Mouse (Mus musculus) thymus, adult 2 months (tissue): ENCODE results near the gene ccdc198. TPM values are rescaled to one million over a fixed set of nuclear protein-coding genes. Genes with fewer than 3 reads are reported as not detected.

Source experiments
- DNase-seq: peaks from one replicate; pipeline ENCODE4 v3.0.0; 2021
- H3K27ac ChIP-seq: fragments of 200-500 bp; 2 replicates; pipeline ENCODE4 v1.5.1; 2012; ENCODE audit warnings: low read length, control low read depth; ENCODE audit not compliant: control insufficient read depth, insufficient read depth
- H3K27me3 ChIP-seq: fragments of 200-500 bp; 2 replicates; pipeline ENCODE4 v1.6.1; 2012; ENCODE audit warnings: mild to moderate bottlenecking, low read length, moderate library complexity, mixed read lengths; ENCODE audit not compliant: control insufficient read depth, insufficient read depth
- H3K36me3 ChIP-seq: fragments of 200-500 bp; 2 replicates; pipeline ENCODE4 v1.6.1; 2012; ENCODE audit warnings: mild to moderate bottlenecking, low read length, moderate library complexity; ENCODE audit not compliant: control insufficient read depth, insufficient read depth
- H3K4me1 ChIP-seq: fragments of 200-500 bp; replicated peaks from 2 replicates; pipeline ENCODE4 v1.6.1; 2012; ENCODE audit warnings: low read length; ENCODE audit not compliant: control insufficient read depth, insufficient read depth
- H3K4me3 ChIP-seq: fragments of 200-500 bp; 2 replicates; pipeline ENCODE4 v1.5.1; 2012; ENCODE audit warnings: mild to moderate bottlenecking, low read length, control low read depth, moderate library complexity; ENCODE audit not compliant: control insufficient read depth, insufficient read depth
- CTCF ChIP-seq: fragments of 200-500 bp; IDR thresholded peaks from 2 replicates; pipeline ENCODE4 v1.5.1; 2012; ENCODE audit warnings: mild to moderate bottlenecking, control low read depth, low read length, moderate library complexity, borderline replicate concordance; ENCODE audit not compliant: control insufficient read depth, poor library complexity, insufficient read depth; ENCODE audit errors: extremely low read depth
- POLR2A ChIP-seq: fragments of 200-500 bp; IDR thresholded peaks from 2 replicates; pipeline ENCODE4 v1.6.1; 2012; ENCODE audit warnings: mild to moderate bottlenecking, low read length, control low read depth, moderate library complexity; ENCODE audit not compliant: control insufficient read depth, poor library complexity, insufficient read depth; ENCODE audit errors: extremely low read depth
- WGBS: fragments of 180-500 bp; shearing (Covaris S2); methylation state at CpG from one replicate; pipeline ENCODE4 v1.1.7; 2018; 5-methylcytosine and 5-hydroxymethylcytosine counted together
- polyA plus RNA-seq: library from polyadenylated mRNA; depleted of rRNA; stranded (reverse); fragments of >200 nt; gene quantifications from 2 replicates; pipeline ENCODE4 v1.2.3, GENCODE M21; 2012

The ccdc198 gene
- polyA plus RNA-seq, 1 experiment = not detected

DNA sequence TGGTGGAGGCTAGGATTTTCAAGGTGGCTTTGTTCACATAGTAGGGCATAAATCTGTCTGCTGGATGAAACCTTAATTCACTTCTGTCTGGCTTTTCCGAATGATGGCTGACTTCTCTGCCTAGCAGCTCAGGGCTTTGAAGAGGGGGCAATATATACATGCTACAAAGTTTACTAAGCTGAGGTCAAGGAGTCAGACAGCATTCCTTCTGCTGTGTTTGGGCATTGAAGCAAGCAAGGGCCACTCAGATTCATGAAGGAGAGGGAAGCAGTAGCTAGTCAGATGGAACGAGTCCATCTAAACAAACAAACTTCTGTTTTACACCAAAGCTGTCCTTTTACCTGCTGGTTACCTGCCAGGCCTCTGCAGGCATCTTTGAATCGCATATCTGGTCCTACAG, 32.4 kb upstream of the ccdc198 start:
- 85% methylated on average over 3 of the region's 3 CpGs for WGBS
- H3K27ac ChIP-seq = no peak overlapping the region

DNA sequence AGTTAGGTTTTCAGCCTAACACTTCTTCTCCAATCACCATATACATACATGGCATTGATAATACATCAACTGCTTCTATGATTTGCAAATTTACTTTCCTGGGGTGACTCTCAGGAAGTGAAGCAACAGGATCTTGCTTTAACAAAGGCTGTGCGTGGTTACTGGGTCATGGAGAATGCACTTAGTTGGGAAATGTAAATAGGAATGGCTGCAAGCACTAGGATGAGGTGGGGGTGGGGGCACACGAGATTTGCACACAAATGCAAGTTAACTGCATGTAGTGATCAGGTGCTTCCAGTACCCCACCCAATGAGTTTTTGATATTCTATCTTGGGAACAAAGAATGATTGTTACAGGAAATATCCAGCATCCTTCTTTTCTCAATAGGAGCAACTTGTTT, 30.1 kb upstream of the ccdc198 start:
- H3K27ac ChIP-seq = no peak overlapping the region
- no peak overlapping the region for H3K4me3 ChIP-seq
- no peaks in the 10 kb centered on the region for H3K4me1 ChIP-seq
- H3K27me3 ChIP-seq = no peaks in the 10 kb centered on the region
- DNase-seq = no peak
- 54% methylated on average over 2 of the region's 2 CpGs for WGBS
- TF ChIP-seq CTCF (no peak), POLR2A (no peak)
- no peaks in the 10 kb centered on the region for H3K36me3 ChIP-seq

More for the DNA sequence above, 32.4 kb upstream of the ccdc198 start:
- no peaks in the 10 kb centered on the region for H3K4me1 ChIP-seq
- no peak for DNase-seq
- no peaks in the 10 kb centered on the region for H3K36me3 ChIP-seq
- no peak overlapping the region for H3K4me3 ChIP-seq
- H3K27me3 ChIP-seq = no peaks in the 10 kb centered on the region
- no peak for TF ChIP-seq POLR2A
- no peak for TF ChIP-seq CTCF

DNA sequence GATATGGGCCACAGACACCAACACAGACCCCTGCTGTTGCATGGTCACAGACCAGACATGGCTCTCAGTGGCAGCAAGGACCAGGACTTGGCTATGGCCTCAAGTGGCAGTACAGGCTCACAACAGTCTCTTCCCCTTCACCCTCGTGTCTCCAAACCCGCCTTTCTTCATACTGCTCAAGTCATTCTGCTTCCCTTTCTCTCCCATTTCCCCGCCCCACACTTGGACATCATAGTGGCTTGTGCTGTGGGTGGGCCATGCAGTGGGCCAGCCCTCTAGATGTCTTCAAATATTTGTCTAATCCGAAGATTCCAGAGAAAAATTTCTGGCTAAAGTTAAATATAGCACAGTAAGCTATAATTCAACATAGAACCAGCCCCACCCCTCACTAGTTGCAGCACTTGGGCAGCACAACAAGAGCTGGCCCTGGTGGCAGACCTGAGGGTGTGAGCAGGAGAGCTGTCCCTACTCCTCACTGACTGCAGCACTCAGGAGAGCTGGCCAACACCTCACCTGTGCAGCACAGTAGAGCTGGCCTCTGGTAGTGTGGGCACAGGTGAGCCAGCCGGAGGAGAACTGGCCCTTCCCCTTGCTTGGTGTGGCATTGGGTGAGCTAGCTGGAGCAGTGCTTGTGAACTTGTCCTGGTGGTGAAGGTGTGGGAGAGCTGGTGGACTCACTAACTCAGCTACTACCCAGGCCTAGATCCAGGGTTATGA, 20.2 kb upstream of the ccdc198 start:
- Histone ChIP-seq H3K4me1 (no peaks in the 10 kb centered on the region), H3K4me3 (no peak overlapping the region), H3K36me3 (no peaks in the 10 kb centered on the region), H3K27me3 (no peaks in the 10 kb centered on the region), H3K27ac (no peak overlapping the region)
- no peak for DNase-seq
- TF ChIP-seq CTCF (no peak), POLR2A (no peak)
- 77% methylated on average over 5 of the region's 5 CpGs for WGBS

DNA sequence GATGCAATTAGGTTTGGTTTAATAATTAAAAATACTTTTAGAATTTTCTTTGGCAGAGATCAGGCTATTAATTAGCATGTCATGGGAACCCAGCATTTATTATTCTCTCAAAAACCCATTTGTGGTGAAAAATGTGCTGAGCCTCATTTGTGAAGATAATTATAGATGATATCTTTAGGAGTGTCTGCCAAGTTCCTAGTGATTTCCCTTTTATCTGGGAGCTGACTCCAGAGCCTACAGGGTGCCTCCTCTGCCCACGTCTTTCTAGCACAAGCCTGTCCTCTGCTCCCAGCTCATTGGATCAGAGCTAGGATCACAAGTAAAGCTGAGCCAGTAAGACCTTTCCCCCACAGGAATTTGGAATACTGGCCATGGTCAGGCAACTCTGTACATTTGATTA, 3.8 kb downstream of the ccdc198 start:
- TF ChIP-seq CTCF (no peak), POLR2A (no peak)
- no peak overlapping the region for H3K27ac ChIP-seq
- 51% methylated on average over 1 of the region's 1 CpGs for WGBS
- DNase-seq = no peak
- H3K4me1 ChIP-seq = no peaks in the 10 kb centered on the region
- no peaks in the 10 kb centered on the region for H3K36me3 ChIP-seq
- no peak overlapping the region for H3K4me3 ChIP-seq
- no peaks in the 10 kb centered on the region for H3K27me3 ChIP-seq

DNA sequence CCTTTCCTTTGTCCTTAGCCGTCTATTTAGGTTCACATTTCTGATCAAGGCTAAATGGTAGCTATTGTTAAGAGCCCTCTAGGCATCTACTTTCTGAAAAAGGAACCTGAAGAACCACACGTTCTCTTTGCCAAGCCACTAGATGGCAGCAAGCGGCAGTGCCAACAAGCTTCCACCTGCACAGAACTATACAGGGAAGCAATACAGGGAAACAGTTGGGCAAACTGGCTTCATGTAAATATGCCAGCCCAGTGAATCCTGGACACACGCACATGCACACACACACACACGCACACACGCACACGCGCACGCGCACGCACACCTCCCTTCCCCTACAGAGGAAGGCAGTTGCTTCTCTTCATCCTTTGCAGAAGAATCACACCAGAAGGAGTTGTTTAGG, 7.1 kb downstream of the ccdc198 start:
- no peaks in the 10 kb centered on the region for H3K27me3 ChIP-seq
- H3K4me3 ChIP-seq = no peak overlapping the region
- H3K36me3 ChIP-seq = no peaks in the 10 kb centered on the region
- DNase-seq = peak; percentile 39
- no peak for TF ChIP-seq CTCF
- no peak for TF ChIP-seq POLR2A
- H3K27ac ChIP-seq = no peak overlapping the region
- WGBS = 42% methylated on average over 11 of the region's 11 CpGs
- H3K4me1 ChIP-seq = no peaks in the 10 kb centered on the region; the same call in 1 of the 2 replicates

DNA sequence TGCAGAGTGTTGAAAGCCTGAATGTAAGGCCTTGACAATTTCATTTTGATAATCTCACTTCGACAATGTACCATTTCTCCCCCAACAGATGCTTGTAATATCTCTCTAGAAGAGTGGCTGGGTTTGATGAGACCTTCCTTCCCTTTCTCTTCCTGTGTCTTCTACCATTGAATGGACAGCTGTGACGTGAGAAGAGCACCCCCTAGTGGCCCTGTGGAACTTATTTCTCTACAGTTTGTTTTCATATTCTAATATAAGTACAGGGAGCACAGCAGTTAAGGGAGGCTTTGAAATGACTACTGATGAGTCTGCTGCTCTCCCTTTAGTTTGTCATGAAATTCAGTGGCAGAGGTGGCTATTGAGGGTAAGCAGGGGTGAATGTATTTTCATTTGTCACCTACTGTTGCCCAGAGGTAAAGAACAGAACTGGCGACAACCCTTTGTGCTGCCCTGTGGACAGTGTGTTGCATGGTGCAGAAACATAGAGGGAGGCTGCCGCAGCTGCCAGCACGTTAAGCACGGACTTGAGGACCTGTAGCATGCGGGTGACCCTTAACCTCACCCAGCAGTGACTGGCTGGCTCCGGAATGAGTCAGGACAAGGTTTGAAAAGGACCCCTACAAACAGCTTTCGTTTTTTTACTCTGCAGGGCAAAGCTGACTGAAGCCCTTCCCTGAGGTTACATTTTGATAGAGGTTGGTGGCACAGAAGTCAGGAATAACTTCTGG, 10.3 kb downstream of the ccdc198 start:
- 59% methylated on average over 9 of the region's 9 CpGs for WGBS
- Histone ChIP-seq H3K4me3 (no peak overlapping the region), H3K4me1 (no peaks in the 10 kb centered on the region; the same call in 1 of the 2 replicates), H3K27ac (no peak overlapping the region), H3K27me3 (no peaks in the 10 kb centered on the region), H3K36me3 (no peaks in the 10 kb centered on the region)
- DNase-seq = peak; percentile 61
- TF ChIP-seq CTCF = no peak
